Mouse (Mus musculus) liver, postnatal 0 days (tissue): ENCODE data around the gene Wnt3a.

Source experiments
- CTCF ChIP-seq: sonication (generic); IDR thresholded peaks from 2 replicates; pipeline ENCODE4 v1.5.1; 2016; ENCODE audit warnings: antibody characterized with exemption, low read depth
- EP300 ChIP-seq: IDR thresholded peaks from 2 replicates; pipeline ENCODE4 v1.6.1; 2016; ENCODE audit warnings: antibody characterized with exemption, low read depth, mild to moderate bottlenecking

DNA sequence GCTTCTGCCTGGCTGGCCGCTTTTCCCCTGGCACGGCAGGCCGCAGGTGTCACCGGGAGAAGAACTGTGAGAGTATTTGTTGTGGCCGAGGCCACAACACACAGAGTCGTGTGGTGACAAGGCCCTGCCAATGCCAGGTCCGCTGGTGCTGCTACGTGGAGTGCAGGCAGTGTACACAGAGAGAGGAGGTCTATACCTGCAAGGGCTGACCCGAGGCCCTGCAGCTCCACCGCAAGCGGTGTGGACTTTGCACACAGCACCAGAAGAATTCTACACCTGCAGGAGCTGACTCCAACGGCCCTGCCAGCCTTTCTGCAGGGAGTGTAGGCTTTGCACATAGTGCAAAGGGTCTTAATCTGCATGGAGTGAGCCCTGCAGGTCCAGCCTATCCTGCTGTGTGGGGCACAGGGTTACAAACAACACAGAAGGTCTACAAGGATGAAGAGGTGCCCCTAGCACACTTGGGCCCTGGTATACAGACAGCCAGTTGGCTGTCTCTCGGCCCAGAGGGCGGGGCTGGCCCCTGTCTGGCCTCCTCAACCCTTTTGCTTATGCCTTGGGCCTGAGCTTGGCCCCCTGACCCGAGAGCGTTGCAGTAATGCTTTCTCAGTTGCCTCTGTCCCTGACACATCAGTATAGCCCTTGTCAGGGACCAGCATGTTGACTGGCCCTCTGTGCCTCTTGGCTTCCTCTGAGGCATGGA lies 40.8 kb upstream of the Wnt3a start:
- TF ChIP-seq CTCF (no peak), EP300 (no peak)
